Mouse (Mus musculus) lung, embryonic 15.5 days (tissue): ENCODE measurements at regions not wholly inside any gene's neighbourhood (a gene's known extent, or its start where the extent isn't known, plus 50 kb on each side); places are given as distances from the start of the nearest gene placed in this dataset.

Experiments used
- ATAC-seq: fragments of 200-750 bp; cut with Nextera tagmentation; 2 replicates; pipeline ENCODE4 v1.8.0; 2017; ENCODE audit warnings: moderate number of reproducible peaks, borderline replicate concordance; ENCODE audit not compliant: low FRiP score, low TSS enrichment; ENCODE audit errors: extremely low read depth
- H3K27ac ChIP-seq: fragments of 300-500 bp; sonication (generic); 2 replicates; pipeline ENCODE4 v1.5.1; 2015; ENCODE audit warnings: moderate library complexity, mild to moderate bottlenecking, inconsistent platforms
- H3K27me3 ChIP-seq: fragments of 300-500 bp; sonication (generic); 2 replicates; pipeline ENCODE4 v1.6.1; 2015; ENCODE audit warnings: inconsistent platforms
- H3K36me3 ChIP-seq: fragments of 300-500 bp; sonication (generic); 2 replicates; pipeline ENCODE4 v1.6.1; 2015; ENCODE audit warnings: inconsistent platforms
- H3K4me1 ChIP-seq: fragments of 300-500 bp; sonication (generic); 2 replicates; pipeline ENCODE4 v1.6.1; 2015; ENCODE audit warnings: inconsistent platforms
- H3K4me2 ChIP-seq: fragments of 300-500 bp; sonication (generic); 2 replicates; pipeline ENCODE4 v1.6.1; 2015; ENCODE audit warnings: inconsistent platforms, mild to moderate bottlenecking, moderate library complexity
- H3K4me3 ChIP-seq: fragments of 300-500 bp; sonication (generic); 2 replicates; pipeline ENCODE4 v1.5.1; 2015; ENCODE audit warnings: mild to moderate bottlenecking, inconsistent platforms
- H3K9ac ChIP-seq: fragments of 300-500 bp; sonication (generic); 2 replicates; pipeline ENCODE4 v1.6.1; 2015; ENCODE audit warnings: inconsistent platforms
- H3K9me3 ChIP-seq: fragments of 300-500 bp; sonication (generic); 2 replicates; pipeline ENCODE4 v1.6.1; 2016; ENCODE audit warnings: inconsistent platforms
- WGBS: fragments of 180-500 bp; shearing (Covaris S2); methylation state at CpG from one replicate; pipeline ENCODE4 v1.1.7; 2015; 5-methylcytosine and 5-hydroxymethylcytosine counted together

- ATAC-seq, result no peak
- Histone ChIP-seq H3K4me1 (peaks cover 8% of the 10 kb centered on the region; the same call in 1 of the 2 replicates), H3K36me3 (no peaks in the 10 kb centered on the region), H3K4me2 (no peak overlapping the region), H3K4me3 (no peak overlapping the region), H3K27ac (no peak overlapping the region), H3K27me3 (no peaks in the 10 kb centered on the region), H3K9me3 (no peaks in the 10 kb centered on the region), H3K9ac (no peak overlapping the region)
- 56% methylated on average over 5 of the region's 5 CpGs for WGBS
These were observed 146.2 kb downstream of the Kcnj2 start for GRCm38 (mm10) chr11:111212038-111212701.

GRCm38 (mm10) chr11:111212702-111213328, 146.9 kb downstream of the Kcnj2 start:
- Histone ChIP-seq H3K27me3 (no peaks in the 10 kb centered on the region), H3K4me1 (peaks cover 8% of the 10 kb centered on the region; the same call in 1 of the 2 replicates), H3K27ac (no peak overlapping the region), H3K9me3 (no peaks in the 10 kb centered on the region), H3K9ac (no peak overlapping the region), H3K4me3 (no peak overlapping the region), H3K36me3 (no peaks in the 10 kb centered on the region), H3K4me2 (no peak overlapping the region)
- WGBS, result 21% methylated on average over 5 of the region's 5 CpGs
- no peak for ATAC-seq

GRCm38 (mm10) chr11:111215006-111215405, 149.0 kb downstream of the Kcnj2 start:
- no peak overlapping the region for H3K4me2 ChIP-seq
- H3K9me3 ChIP-seq, result no peaks in the 10 kb centered on the region
- WGBS, result 49% methylated on average over 5 of the region's 5 CpGs
- no peaks in the 10 kb centered on the region for H3K36me3 ChIP-seq
- H3K4me1 ChIP-seq, result peaks cover 8% of the 10 kb centered on the region; the same call in 1 of the 2 replicates
- no peaks in the 10 kb centered on the region for H3K27me3 ChIP-seq
- ATAC-seq, result no peak
- no peak overlapping the region for H3K4me3 ChIP-seq
- H3K9ac ChIP-seq, result no peak overlapping the region
- no peak overlapping the region for H3K27ac ChIP-seq

- Histone ChIP-seq H3K27me3 (no peaks in the 10 kb centered on the region), H3K4me3 (no peak overlapping the region), H3K9ac (no peak overlapping the region), H3K4me2 (no peak overlapping the region), H3K4me1 (no peaks in the 10 kb centered on the region), H3K36me3 (no peaks in the 10 kb centered on the region), H3K9me3 (no peaks in the 10 kb centered on the region), H3K27ac (no peak overlapping the region)
- WGBS, result 78% methylated on average over 4 of the region's 4 CpGs
- no peak for ATAC-seq
These were observed 157.9 kb downstream of the Kcnj2 start for GRCm38 (mm10) chr11:111223834-111224233.

- H3K27me3 ChIP-seq, result no peaks in the 10 kb centered on the region
- H3K27ac ChIP-seq, result no peak overlapping the region
- H3K36me3 ChIP-seq, result no peaks in the 10 kb centered on the region
- H3K4me3 ChIP-seq, result no peak overlapping the region
- no peaks in the 10 kb centered on the region for H3K4me1 ChIP-seq
- ATAC-seq, result no peak
- no peaks in the 10 kb centered on the region for H3K9me3 ChIP-seq
- WGBS, result 57% methylated on average over 1 of the region's 1 CpGs
- no peak overlapping the region for H3K4me2 ChIP-seq
- H3K9ac ChIP-seq, result no peak overlapping the region
These were observed 161.3 kb downstream of the Kcnj2 start for GRCm38 (mm10) chr11:111227305-111227704.

- Histone ChIP-seq H3K9ac (no peak overlapping the region), H3K9me3 (no peaks in the 10 kb centered on the region), H3K27ac (no peak overlapping the region), H3K4me2 (no peak overlapping the region), H3K36me3 (no peaks in the 10 kb centered on the region), H3K27me3 (no peaks in the 10 kb centered on the region), H3K4me3 (no peak overlapping the region), H3K4me1 (no peaks in the 10 kb centered on the region)
- WGBS, result 91% methylated on average over 1 of the region's 1 CpGs
- no peak for ATAC-seq
These were observed 170.8 kb downstream of the Kcnj2 start for GRCm38 (mm10) chr11:111236741-111237140.

GRCm38 (mm10) chr11:111239784-111240183, 173.8 kb downstream of the Kcnj2 start:
- 67% methylated on average over 3 of the region's 3 CpGs for WGBS
- H3K4me1 ChIP-seq, result no peaks in the 10 kb centered on the region

GRCm38 (mm10) chr11:111252226-111252625, 186.3 kb downstream of the Kcnj2 start:
- 81% methylated on average over 4 of the region's 4 CpGs for WGBS
- Histone ChIP-seq H3K27ac (no peak overlapping the region), H3K4me2 (no peak overlapping the region), H3K4me1 (no peaks in the 10 kb centered on the region), H3K36me3 (no peaks in the 10 kb centered on the region), H3K27me3 (no peaks in the 10 kb centered on the region), H3K9ac (no peak overlapping the region), H3K4me3 (no peak overlapping the region), H3K9me3 (no peaks in the 10 kb centered on the region)
- no peak for ATAC-seq

More at GRCm38 (mm10) chr11:111239784-111240183, 173.8 kb downstream of the Kcnj2 start:
- ATAC-seq, result no peak
- Histone ChIP-seq H3K9ac (no peak overlapping the region), H3K27ac (no peak overlapping the region), H3K36me3 (no peaks in the 10 kb centered on the region), H3K27me3 (no peaks in the 10 kb centered on the region), H3K4me3 (no peak overlapping the region), H3K9me3 (no peaks in the 10 kb centered on the region), H3K4me2 (no peak overlapping the region)

- Histone ChIP-seq H3K9me3 (no peaks in the 10 kb centered on the region), H3K4me2 (no peak overlapping the region), H3K27ac (no peak overlapping the region), H3K9ac (no peak overlapping the region), H3K4me1 (no peaks in the 10 kb centered on the region), H3K27me3 (no peaks in the 10 kb centered on the region), H3K4me3 (no peak overlapping the region), H3K36me3 (no peaks in the 10 kb centered on the region)
- 72% methylated on average over 3 of the region's 3 CpGs for WGBS
- no peak for ATAC-seq
These were observed 190.6 kb downstream of the Kcnj2 start for GRCm38 (mm10) chr11:111256596-111256995.

- Histone ChIP-seq H3K9ac (no peak overlapping the region), H3K4me1 (no peaks in the 10 kb centered on the region), H3K9me3 (no peaks in the 10 kb centered on the region), H3K27ac (no peak overlapping the region), H3K36me3 (no peaks in the 10 kb centered on the region), H3K4me3 (no peak overlapping the region), H3K27me3 (no peaks in the 10 kb centered on the region), H3K4me2 (no peak overlapping the region)
- WGBS, result 76% methylated on average over 11 of the region's 11 CpGs
- ATAC-seq, result no peak
These were observed 194.9 kb downstream of the Kcnj2 start for GRCm38 (mm10) chr11:111260691-111261383.

- Histone ChIP-seq H3K27ac (no peak overlapping the region), H3K9ac (no peak overlapping the region), H3K27me3 (no peaks in the 10 kb centered on the region), H3K4me3 (no peak overlapping the region), H3K36me3 (no peaks in the 10 kb centered on the region), H3K4me2 (no peak overlapping the region), H3K4me1 (no peaks in the 10 kb centered on the region), H3K9me3 (no peaks in the 10 kb centered on the region)
- ATAC-seq, result no peak
These were observed 207.7 kb downstream of the Kcnj2 start for GRCm38 (mm10) chr11:111273651-111274050.

- no peak overlapping the region for H3K4me3 ChIP-seq
- WGBS, result 34% methylated on average over 2 of the region's 2 CpGs
- no peaks in the 10 kb centered on the region for H3K4me1 ChIP-seq
- H3K4me2 ChIP-seq, result no peak overlapping the region
- no peak for ATAC-seq
- H3K9ac ChIP-seq, result no peak overlapping the region
- no peak overlapping the region for H3K27ac ChIP-seq
- H3K27me3 ChIP-seq, result no peaks in the 10 kb centered on the region
- no peaks in the 10 kb centered on the region for H3K36me3 ChIP-seq
- no peaks in the 10 kb centered on the region for H3K9me3 ChIP-seq
These were observed 214.8 kb downstream of the Kcnj2 start for GRCm38 (mm10) chr11:111280769-111281168.
